Mouse (Mus musculus) adrenal gland, postnatal 14 days (tissue): ENCODE data around the gene Abhd12b. TPM values are rescaled to one million over a fixed set of nuclear protein-coding genes. Genes with fewer than 3 reads are reported as not detected.
A peak's percentile ranks its signal among the peaks of the same experiment; 100 is the strongest.
"Not testable (repeated sequence)": the region's sequence is repeated elsewhere in the genome, so short reads cannot be mapped to it uniquely, and the experiment has no call there.

Experiments
- DNase-seq: peaks from one replicate; pipeline ENCODE4 v3.0.0; 2021; ENCODE audit warnings: mixed read lengths
- total RNA-seq: library from RNA; stranded (reverse); gene quantifications from 2 replicates; pipeline ENCODE4 v1.2.3, GENCODE M21; 2021

Abhd12b gene
- total RNA-seq, 1 experiment from 2014 or later = not detected

DNA sequence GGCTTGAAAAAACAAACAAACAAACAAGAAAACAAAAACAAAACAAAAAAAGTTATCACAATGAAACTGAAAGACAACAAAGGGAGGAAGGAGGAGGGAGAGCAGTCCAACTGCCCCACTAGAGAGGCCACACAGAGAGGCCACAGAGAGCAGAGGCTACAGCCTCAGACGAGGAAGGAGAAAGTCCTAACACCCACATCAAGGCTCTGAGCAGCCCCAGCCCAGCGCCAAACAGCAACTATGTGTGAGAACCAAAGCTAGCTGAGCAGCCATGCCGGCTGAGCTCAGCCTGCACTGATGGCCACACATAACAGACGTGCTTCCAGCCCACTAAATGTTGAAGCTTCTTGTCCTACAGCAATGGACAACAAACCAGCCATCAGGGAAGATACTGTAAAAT lies 14.1 kb upstream of the Abhd12b start:
- no peak for DNase-seq

DNA sequence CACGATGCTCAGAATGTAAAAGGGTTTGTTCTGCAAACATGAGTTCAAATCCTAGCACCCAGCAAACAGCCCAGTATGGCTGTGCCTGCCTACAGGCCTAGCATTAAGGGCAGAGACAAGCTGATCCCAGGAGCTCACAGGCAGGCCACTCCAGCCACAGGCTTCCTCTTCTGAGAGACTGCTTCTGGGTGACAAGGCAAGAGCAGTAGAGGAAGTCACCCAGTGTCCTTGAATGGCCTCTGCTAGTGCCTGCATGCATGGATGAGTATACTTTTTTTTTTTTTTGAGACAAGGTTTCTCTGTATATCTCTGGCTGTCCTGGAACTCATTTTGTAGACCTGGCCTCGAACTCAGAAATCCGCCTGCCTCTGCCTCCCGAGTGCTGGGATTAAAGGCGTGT lies 13.4 kb upstream of the Abhd12b start:
- DNase-seq = no peak

DNA sequence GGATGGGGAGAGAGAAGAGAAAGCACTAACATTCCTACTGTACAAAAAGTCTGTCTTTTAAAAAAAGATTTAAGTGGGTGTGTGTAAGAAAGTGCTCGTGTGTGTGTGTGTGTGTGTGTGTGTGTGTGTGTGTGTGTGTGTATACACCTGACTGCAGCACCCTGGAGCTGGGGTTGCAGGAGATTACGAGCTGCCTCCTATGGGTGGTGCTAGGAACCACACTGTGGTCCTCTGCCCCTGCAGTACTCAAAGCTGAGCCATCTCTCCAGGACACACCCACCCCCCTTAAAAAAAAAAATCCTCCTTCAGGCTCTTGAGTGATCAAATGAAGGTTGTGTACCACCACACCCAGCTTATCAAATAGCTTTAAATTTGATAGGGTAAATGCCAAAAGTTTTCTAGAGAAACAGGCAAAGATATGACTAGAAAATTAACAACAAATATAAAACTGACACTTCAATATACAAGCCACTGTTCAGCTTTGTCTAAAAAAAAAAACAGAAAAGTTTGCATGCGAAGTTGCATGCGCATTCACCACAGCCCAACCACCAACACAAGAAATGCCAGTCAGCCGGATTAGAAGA lies 12.9 kb upstream of the Abhd12b start:
- DNase-seq = no peak

DNA sequence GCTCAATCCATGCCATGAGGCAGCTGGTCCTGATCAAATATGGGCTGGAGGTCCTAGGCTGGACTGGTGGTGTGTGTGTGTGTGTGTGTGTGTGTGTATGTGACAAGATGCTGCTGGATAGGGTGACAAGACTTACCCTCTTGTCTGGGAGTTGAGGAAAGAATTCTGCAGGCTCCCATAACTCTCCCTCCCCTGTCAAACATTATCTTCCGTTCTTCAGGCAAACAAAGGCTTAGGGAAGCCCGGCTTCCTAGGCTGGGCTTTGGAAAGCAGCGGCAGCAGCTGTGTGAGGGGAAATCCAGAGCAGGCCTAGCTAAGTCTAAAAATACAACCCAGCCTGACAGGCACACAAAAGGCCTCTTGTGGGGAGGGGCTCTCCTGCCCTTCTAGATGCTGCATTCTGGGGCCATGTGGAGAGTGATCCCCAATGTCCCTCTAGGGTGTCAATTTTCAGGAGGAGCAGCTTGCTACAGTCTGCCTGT lies 9.8 kb upstream of the Abhd12b start:
- DNase-seq = peak; percentile 15

GRCm38 (mm10) chr12:70144637-70145448 lies 9.1 kb upstream of the Abhd12b start:
- peak; percentile 64 for DNase-seq

DNA sequence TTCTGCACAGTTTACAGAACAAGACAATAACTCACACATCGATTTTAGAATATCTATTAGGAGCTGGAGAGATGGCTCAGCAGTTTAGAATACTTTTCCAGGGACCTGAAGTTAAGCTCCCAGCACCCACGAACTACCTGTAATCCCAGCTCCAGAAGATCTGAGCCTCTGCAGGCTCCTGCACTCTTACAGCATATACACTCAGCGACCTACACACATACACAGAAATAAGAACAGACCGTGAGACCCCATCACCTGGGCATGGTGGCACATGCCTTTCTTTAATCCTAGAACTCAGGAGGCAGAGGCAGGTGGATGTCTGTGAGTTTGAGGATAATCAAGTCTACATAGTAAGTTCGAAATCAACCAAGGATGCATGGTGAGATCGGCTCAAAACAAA lies 8.4 kb upstream of the Abhd12b start:
- DNase-seq = no peak

GRCm38 (mm10) chr12:70147986-70148630 lies 5.8 kb upstream of the Abhd12b start:
- no peak for DNase-seq

GRCm38 (mm10) chr12:70148631-70149265 lies 5.2 kb upstream of the Abhd12b start:
- peak; percentile 24 for DNase-seq

GRCm38 (mm10) chr12:70156222-70156621 lies 2.3 kb downstream of the Abhd12b start:
- DNase-seq = peak; percentile 31

DNA sequence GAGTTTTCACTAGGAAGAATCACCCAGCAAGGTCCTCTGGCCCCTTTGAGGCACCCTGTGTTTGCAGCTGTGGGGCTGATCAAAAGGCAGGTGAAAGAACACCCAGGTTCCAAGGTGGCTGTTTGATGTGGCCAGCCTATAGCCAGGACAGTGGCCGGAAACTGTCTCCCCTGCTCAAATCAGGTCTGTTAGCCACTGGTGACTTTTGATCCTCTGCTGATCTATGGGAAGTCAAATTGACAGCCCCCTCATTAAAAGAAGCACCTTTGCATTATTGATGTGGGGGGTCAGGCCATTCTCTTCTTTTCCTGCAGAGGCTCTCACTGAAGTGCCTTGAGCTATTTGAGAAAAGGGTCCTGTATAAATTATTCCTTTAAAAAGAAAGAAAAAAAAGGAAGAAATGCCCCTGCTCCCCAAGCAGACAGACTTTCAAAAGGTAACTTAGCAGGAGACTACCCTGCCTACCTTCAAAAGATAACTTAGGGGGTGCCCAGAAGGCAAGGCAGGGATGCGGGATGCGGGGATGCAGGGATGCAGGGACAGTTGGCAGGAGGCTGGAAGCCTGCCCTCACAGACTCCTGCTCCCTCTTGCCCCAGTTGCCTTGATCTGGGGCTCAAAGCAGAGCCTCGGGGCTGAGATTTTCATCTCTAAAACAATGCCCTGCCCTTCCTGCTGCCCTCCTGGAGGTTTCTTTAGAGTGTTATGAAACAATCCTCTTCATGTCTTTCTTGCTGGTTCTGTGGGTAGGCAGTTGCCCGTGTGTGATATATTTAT lies 3.5 kb downstream of the Abhd12b start:
- DNase-seq = no peak

DNA sequence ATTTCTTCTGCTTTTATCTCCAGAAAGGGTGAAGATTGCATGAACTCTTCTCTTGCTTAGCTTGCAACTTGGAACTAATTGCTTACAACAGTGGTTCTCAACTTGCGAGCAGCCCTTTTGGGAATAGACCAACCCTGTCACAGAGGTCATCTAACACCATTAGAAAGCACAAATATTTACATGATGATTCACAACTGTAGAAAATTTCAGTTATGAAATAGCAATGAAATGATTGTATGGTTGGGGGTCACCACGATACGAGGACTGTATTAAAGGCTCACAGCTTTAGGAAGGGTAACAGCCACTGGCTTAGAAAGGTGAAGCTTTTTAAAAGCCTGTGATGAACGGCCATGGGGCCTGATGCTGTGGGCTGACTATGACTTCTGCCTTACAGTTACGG lies 7.1 kb downstream of the Abhd12b start:
- no peak for DNase-seq

GRCm38 (mm10) chr12:70164741-70165140 lies 10.8 kb downstream of the Abhd12b start:
- DNase-seq = no peak

GRCm38 (mm10) chr12:70167950-70168349 lies 14.0 kb downstream of the Abhd12b start:
- DNase-seq = no peak

DNA sequence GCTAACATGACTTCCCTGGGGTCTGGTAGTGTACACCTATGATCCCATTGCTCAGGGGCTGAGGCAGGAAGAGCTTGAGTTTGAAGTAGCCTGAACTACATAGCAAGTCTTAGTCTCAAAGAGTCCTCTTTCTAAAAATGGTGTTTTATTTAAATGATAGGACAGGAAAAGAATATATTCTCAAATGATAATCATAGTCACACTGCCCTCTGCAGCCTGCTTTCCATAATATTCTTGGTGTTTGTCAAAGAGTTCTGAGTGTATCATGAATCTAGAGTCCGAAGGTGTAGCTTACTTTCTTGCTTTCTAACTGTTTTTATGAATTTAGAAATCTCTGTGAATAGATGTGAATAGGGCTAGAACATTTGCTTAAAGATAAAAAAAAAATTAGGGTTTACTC lies 16.0 kb downstream of the Abhd12b start:
- DNase-seq = no peak

GRCm38 (mm10) chr12:70183507-70183906 lies 29.6 kb downstream of the Abhd12b start:
- DNase-seq = not testable (repeated sequence)

GRCm38 (mm10) chr12:70184173-70184783 lies 30.3 kb downstream of the Abhd12b start:
- no peak for DNase-seq

DNA sequence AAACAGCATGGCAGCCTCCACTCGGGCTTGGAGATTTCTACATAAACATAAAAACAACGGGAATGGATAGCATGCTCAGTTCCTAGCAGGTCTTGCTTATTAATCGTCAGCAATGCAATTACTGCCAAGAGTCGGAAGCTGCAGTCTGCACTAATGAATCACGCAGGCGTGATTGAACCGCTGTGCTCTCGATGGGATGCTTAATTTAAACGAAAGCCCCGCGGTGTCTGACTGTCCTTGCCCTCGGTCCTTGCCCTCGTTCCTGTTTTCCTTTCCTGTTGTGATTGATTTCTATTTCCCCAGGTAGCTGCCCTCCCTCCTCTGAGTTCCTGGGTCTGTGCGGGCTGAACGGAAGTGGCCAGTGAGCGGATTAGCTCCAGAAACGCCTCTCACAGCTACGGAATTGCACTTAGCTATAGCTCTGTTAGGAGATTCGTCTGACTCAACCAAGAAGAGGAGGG lies 38.4 kb downstream of the Abhd12b start:
- DNase-seq = peak; percentile 13

GRCm38 (mm10) chr12:70195426-70195825 lies 41.5 kb downstream of the Abhd12b start:
- no peak for DNase-seq

GRCm38 (mm10) chr12:70196341-70196740 lies 42.4 kb downstream of the Abhd12b start:
- DNase-seq = peak; percentile 63

DNA sequence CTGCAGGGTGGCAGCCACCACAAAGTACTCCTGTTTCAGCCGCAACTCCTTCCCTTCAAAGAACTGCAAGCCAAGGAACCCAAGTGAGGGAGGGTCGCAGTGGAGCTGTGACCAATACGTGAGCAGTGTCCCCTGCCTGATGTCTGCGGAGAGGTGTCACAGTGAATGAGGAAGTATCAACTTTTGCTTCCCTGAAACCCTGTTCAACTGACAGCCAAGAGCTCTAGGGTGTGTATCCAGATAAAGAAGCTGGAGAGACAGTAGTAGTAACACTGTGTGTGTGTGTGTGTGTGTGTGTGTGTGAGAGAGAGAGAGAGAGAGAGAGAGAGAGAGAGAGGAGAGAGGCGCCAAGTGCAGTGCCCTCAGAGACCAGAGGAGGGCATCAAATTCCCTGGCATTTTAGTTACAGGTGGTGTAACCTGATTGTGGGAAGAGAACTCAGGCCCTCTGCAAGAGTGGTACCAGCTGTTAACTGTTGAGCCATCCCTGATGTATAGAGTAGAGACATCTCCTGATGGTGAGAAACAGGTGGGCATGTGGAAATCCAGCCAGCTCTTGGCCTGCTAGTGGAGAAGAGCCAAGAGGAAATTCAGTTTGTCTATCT lies 48.1 kb downstream of the Abhd12b start:
- DNase-seq = no peak

- DNase-seq = peak; percentile 55
Measured at GRCm38 (mm10) chr12:70204433-70204832, 50.5 kb downstream of the Abhd12b start.
